Mouse (Mus musculus) ES-Bruce4 (cell line): Measurements from ENCODE around the gene Ttf2. TPM values are rescaled to one million over a fixed set of nuclear protein-coding genes. Genes with fewer than 3 reads are reported as not detected.

Experiments used
- H3K27ac ChIP-seq: 2 replicates; pipeline ENCODE4 v1.5.1; 2012; ENCODE audit warnings: low read length, inconsistent platforms; ENCODE audit not compliant: insufficient read depth
- H3K27me3 ChIP-seq: 2 replicates; pipeline ENCODE4 v1.6.1; 2012; ENCODE audit warnings: mild to moderate bottlenecking, low read length, inconsistent platforms; ENCODE audit not compliant: control insufficient read depth, poor library complexity, insufficient read depth, severe bottlenecking
- H3K36me3 ChIP-seq: 2 replicates; pipeline ENCODE4 v1.6.1; 2012; ENCODE audit warnings: inconsistent platforms, mild to moderate bottlenecking, low read length, moderate library complexity; ENCODE audit not compliant: control insufficient read depth, poor library complexity, insufficient read depth, severe bottlenecking
- H3K4me1 ChIP-seq: one replicate; pipeline ENCODE4 v1.8.1; 2011; ENCODE audit warnings: low read length; ENCODE audit not compliant: control insufficient read depth, insufficient read depth
- H3K4me3 ChIP-seq: 2 replicates; pipeline ENCODE4 v1.5.1; 2011; ENCODE audit warnings: low read depth, mild to moderate bottlenecking, low read length
- H3K9ac ChIP-seq: 2 replicates; pipeline ENCODE4 v1.6.1; 2012; ENCODE audit warnings: low read depth, mild to moderate bottlenecking, inconsistent platforms; ENCODE audit not compliant: poor library complexity, severe bottlenecking
- H3K9me3 ChIP-seq: replicated peaks from 2 replicates; pipeline ENCODE4 v1.6.1; 2012; ENCODE audit warnings: mild to moderate bottlenecking, low read length, inconsistent platforms; ENCODE audit not compliant: control insufficient read depth, poor library complexity, insufficient read depth, severe bottlenecking
- CTCF ChIP-seq: IDR thresholded peaks from one replicate; pipeline ENCODE4 v1.8.1; 2011; ENCODE audit warnings: low read depth, low read length
- EP300 ChIP-seq: IDR thresholded peaks from 2 replicates; pipeline ENCODE4 v1.6.1; 2011; ENCODE audit warnings: low read depth, low read length; ENCODE audit not compliant: insufficient read depth
- POLR2A ChIP-seq: IDR thresholded peaks from one replicate; pipeline ENCODE4 v1.8.1; 2011; ENCODE audit warnings: low read length; ENCODE audit not compliant: insufficient read depth
- polyA plus RNA-seq: library from polyadenylated mRNA; stranded (reverse); fragments of >200 nt; gene quantifications from 2 replicates; pipeline ENCODE4 v1.2.4, GENCODE M21; 2011; ENCODE audit warnings: low read depth; ENCODE audit not compliant: missing spikeins, insufficient read depth, insufficient read length

The Ttf2 gene
- polyA plus RNA-seq, 1 experiment = 47.3 TPM

- no peak for TF ChIP-seq CTCF
- no peak for TF ChIP-seq POLR2A
- H3K9me3 ChIP-seq = no peaks in the 10 kb centered on the region
- no peak overlapping the region for H3K9ac ChIP-seq
- H3K27ac ChIP-seq = no peak overlapping the region
- H3K4me1 ChIP-seq = no peaks in the 10 kb centered on the region
- no peaks in the 10 kb centered on the region for H3K27me3 ChIP-seq
- H3K36me3 ChIP-seq = no peaks in the 10 kb centered on the region
- H3K4me3 ChIP-seq = no peak overlapping the region
Measured at GRCm38 (mm10) chr3:100993158-100993557, 23.7 kb upstream of the Ttf2 start.

DNA sequence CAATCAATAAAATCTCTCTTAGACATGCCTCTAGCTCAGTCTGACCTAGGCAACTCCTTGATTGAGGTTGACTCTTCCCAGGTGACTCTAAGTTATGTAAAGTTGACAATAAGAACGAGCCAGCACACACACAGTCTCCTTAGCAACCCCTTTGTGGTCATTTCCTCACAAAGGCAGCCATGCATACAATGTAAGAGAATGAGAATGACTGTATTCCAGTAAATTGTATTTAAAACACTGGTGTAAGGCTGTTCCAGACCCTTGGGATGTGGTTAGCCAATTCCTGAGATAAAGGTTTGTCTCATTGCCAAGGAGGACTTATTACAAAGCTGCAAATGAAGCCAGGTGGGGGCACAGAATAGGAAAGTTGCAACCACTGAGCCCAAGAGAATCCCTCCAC is 20.8 kb upstream of the Ttf2 start:
- Histone ChIP-seq H3K4me3 (no peak overlapping the region), H3K36me3 (no peaks in the 10 kb centered on the region), H3K4me1 (no peaks in the 10 kb centered on the region), H3K27me3 (no peaks in the 10 kb centered on the region), H3K27ac (no peak overlapping the region), H3K9ac (no peak overlapping the region), H3K9me3 (no peaks in the 10 kb centered on the region)
- TF ChIP-seq POLR2A = no peak
- TF ChIP-seq EP300 = no peak
- TF ChIP-seq CTCF = no peak

GRCm38 (mm10) chr3:100989417-100989816 is 20.0 kb upstream of the Ttf2 start:
- Histone ChIP-seq H3K27ac (no peak overlapping the region), H3K9ac (no peak overlapping the region), H3K27me3 (no peaks in the 10 kb centered on the region), H3K9me3 (no peaks in the 10 kb centered on the region), H3K4me1 (no peaks in the 10 kb centered on the region), H3K4me3 (no peak overlapping the region), H3K36me3 (no peaks in the 10 kb centered on the region)
- TF ChIP-seq CTCF (no peak), POLR2A (no peak), EP300 (no peak)

- no peak overlapping the region for H3K9ac ChIP-seq
- no peak overlapping the region for H3K4me3 ChIP-seq
- no peaks in the 10 kb centered on the region for H3K36me3 ChIP-seq
- no peaks in the 10 kb centered on the region for H3K4me1 ChIP-seq
- no peak for TF ChIP-seq CTCF
- no peak for TF ChIP-seq POLR2A
- TF ChIP-seq EP300 = no peak
- no peak overlapping the region for H3K27ac ChIP-seq
- no peaks in the 10 kb centered on the region for H3K9me3 ChIP-seq
- H3K27me3 ChIP-seq = no peaks in the 10 kb centered on the region
Measured at GRCm38 (mm10) chr3:100979290-100979689, 9.8 kb upstream of the Ttf2 start.

GRCm38 (mm10) chr3:100973906-100974305 is 4.4 kb upstream of the Ttf2 start:
- TF ChIP-seq CTCF (no peak), EP300 (no peak), POLR2A (no peak)
- no peak overlapping the region for H3K9ac ChIP-seq
- H3K4me1 ChIP-seq = no peaks in the 10 kb centered on the region
- H3K9me3 ChIP-seq = no peaks in the 10 kb centered on the region
- H3K36me3 ChIP-seq = no peaks in the 10 kb centered on the region
- no peak overlapping the region for H3K27ac ChIP-seq
- no peak overlapping the region for H3K4me3 ChIP-seq
- no peaks in the 10 kb centered on the region for H3K27me3 ChIP-seq

DNA sequence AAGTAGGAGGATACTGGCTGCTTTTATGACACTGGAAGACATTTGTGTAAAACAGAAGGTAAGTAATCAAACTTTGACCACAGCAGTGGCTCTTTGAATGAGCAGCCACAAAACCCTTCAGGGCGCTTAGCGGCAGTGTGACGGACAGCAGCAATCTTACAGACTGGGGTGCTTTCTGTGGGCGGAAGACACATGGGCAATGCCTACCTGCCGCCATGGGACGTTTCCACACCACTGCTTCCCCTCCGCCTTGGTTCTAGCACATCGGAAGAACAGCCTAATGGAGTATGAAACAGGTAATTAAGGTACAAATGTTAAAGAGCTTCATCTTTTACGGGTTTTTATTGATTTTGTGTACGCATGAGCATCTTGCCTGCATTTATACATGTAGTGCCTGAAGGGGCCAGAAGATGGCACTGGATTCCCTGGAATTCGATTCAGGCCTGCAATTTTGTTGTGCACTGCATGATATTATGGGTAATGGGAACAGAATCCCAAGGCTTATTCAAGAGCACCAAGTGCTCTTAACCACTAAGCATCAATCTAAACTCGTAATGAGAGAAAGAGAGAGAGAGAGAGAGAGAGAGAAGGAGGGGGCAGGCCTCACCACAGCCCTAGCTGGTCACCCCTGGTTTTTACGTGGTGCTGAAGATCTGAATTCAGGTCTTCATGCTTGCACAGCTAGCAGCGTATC is 5.5 kb downstream of the Ttf2 start:
- H3K4me1 ChIP-seq = no peaks in the 10 kb centered on the region

More for the DNA sequence above, 5.5 kb downstream of the Ttf2 start:
- Histone ChIP-seq H3K27ac (no peak overlapping the region), H3K9ac (no peak overlapping the region), H3K27me3 (no peaks in the 10 kb centered on the region), H3K9me3 (no peaks in the 10 kb centered on the region), H3K4me3 (no peak overlapping the region), H3K36me3 (peaks cover 62% of the 10 kb centered on the region)
- TF ChIP-seq EP300 (no peak), CTCF (no peak), POLR2A (no peak)
